Comparison of ENCODE assay signal across 9 mouse cellular contexts in genomic region chr1:62181638-62182037, GRCm38 (mm10).
DNase-seq lines count a peak whose midpoint lies in the region; ATAC-seq and TF ChIP-seq lines count a peak whose summit lies in the region.
"Had no signal": no experiment of that assay in that cellular context is flagged by ENCODE, and none has a peak within 500 bp of the region (broad histone marks: within the 10 kb centered on the region; RNA-seq: fewer than 3 reads in every experiment).

No protein-coding gene starts in this region.

- intact Hi-C loops in heart, postnatal 25 days (cut with DNase I), result no loop called here

- no peak for ATAC-seq in intestine, postnatal 0 days
- ATAC-seq: inflammation-experienced regulatory T-cells, adult 6 months had no signal

- 17% methylated on average over 5 of the region's 5 CpGs for WGBS in intestine, postnatal 0 days

- H3K9ac ChIP-seq in intestine, postnatal 0 days (ENCODE audit: low read depth, low read length), result no peak overlapping the region

- H3K27ac ChIP-seq in intestine, postnatal 0 days (ENCODE audit: low read depth, low read length), result no peak overlapping the region

- peak overlapping the region; percentile 14; the same call in 1 of the 2 replicates for H3K4me2 ChIP-seq in intestine, postnatal 0 days (replicated peaks; ENCODE audit: low read depth)

- H3K4me1 ChIP-seq in intestine, postnatal 0 days (replicated peaks; ENCODE audit: control insufficient read depth, insufficient read depth, low read length), result no peaks in the 10 kb centered on the region

- H3K4me3 ChIP-seq in intestine, postnatal 0 days (ENCODE audit: low read depth, low read length), result no peak overlapping the region

- H3K9me3 ChIP-seq in intestine, postnatal 0 days (ENCODE audit: control insufficient read depth), result no peaks in the 10 kb centered on the region

- H3K27me3 ChIP-seq in intestine, postnatal 0 days (replicated peaks; ENCODE audit: control insufficient read depth, insufficient read depth, low read length), result no peaks in the 10 kb centered on the region

- DNase-seq in heart, adult 11 months, result peak; percentile 95
- DNase-seq in heart, postnatal 25 days (ENCODE audit: low spot score), result no peak
- peak; percentile 6 for DNase-seq in ovary, postnatal 36 days (ENCODE audit: low spot score)
- no peak for DNase-seq in ovary, postnatal 14 days (ENCODE audit: low spot score)
- no peak for DNase-seq in cerebellum, adult 18-20 months
- no peak for DNase-seq in T-cell, adult 2 months (ENCODE audit: low spot score)
- DNase-seq in layer of hippocampus, adult 8-10 months (ENCODE audit: low spot score in 2 of 2), result no peak

- H3K36me3 ChIP-seq in intestine, postnatal 0 days (ENCODE audit: control insufficient read depth, insufficient read depth), result no peaks in the 10 kb centered on the region

- TF ChIP-seq CTCF in intestine, postnatal 0 days (IDR thresholded peaks at IDR 0.05; ENCODE audit: low read depth), result no peak

Comparison
In these comparisons a context has a peak if more than half of its experiments do, and no peak if none do; other contexts are left out.
1. DNase-seq: peak in heart, adult 11 months (single experiment) and ovary, postnatal 36 days (single experiment); none in heart, postnatal 25 days (single experiment), ovary, postnatal 14 days (single experiment), cerebellum, adult 18-20 months (0 of 2), T-cell, adult 2 months (single experiment) and layer of hippocampus, adult 8-10 months (0 of 2).